Mouse (Mus musculus): ENCODE measurements around the gene Gba. TPM values are rescaled to one million over a fixed set of nuclear protein-coding genes. Genes with fewer than 3 reads are reported as not detected.

Gba gene
- total and polyA plus RNA-seq, 3 experiments: 63.6 to 65.3 (median 64.1) TPM

DNA sequence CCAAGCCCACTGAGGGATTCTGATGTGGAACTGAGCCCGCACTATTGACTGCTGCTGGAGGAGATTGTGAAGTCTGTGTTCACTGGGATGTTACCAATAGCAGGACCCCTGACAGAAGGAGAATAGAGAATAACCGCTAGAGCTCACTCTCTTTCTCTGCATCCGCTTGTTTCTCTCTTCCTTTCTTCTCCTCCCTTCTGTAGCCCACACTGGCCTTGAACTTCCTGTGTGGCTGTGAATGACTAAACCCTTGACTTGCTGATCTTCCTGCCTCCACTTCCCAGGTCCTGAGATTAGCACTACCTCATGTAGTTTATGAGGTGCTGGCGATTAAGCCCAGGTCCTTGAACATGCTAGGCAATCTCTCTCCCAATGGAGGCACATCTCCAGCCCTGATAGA lies 44.7 kb downstream of the Gba start:
- in situ Hi-C loops (cut with MboI; ENCODE audit: low pct_ligation_motif_present, low pct_unique_long_range_greater_than_20kb, low sequenced_read_pairs): loop anchor here (5.0 kb wide), 1 partner anchor 50 kb away; no protein-coding TSS in a partner anchor
- DNase-seq (ENCODE audit: extremely low read depth): no peak
- Histone ChIP-seq H3K4me3 (replicated peaks in 1 of 3; ENCODE audit: low read depth in 2 of 3, low read length in 2 of 3, poor library complexity in 1 of 3) (peak overlapping the region; percentile 75 to 84 (median 80)), H3K27me3 (replicated peaks) (no peaks in the 10 kb centered on the region), H3K4me2 (ENCODE audit: insufficient read depth, low read depth, poor library complexity, severe bottlenecking) (peak overlapping the region; percentile 86), H3K9me3 (replicated peaks; ENCODE audit: low read length) (no peaks in the 10 kb centered on the region), H3K36me3 (replicated peaks in 1 of 2; ENCODE audit: control insufficient read depth in 1 of 2, insufficient read depth in 1 of 2, low read length in 1 of 2) (peaks cover 14 to 27% of the 10 kb centered on the region in 2 experiments), H3K27ac (ENCODE audit: insufficient read depth, low read depth) (peak overlapping the region; percentile 47), H3K79me2 (replicated peaks; ENCODE audit: control insufficient read depth, extremely low read depth, insufficient read depth, poor library complexity, severe bottlenecking) (peaks cover 17% of the 10 kb centered on the region), H3K4me1 (ENCODE audit: control insufficient read depth in 1 of 2, insufficient read depth in 2 of 2) (peaks cover 10 to 78% of the 10 kb centered on the region in 2 experiments), H3K9ac (ENCODE audit: insufficient read depth, low read depth) (peak overlapping the region; percentile 90)
- dilution Hi-C loops (cut with MboI; ENCODE audit: extremely low pct_ligation_motif_present, extremely low pct_unique_long_range_greater_than_20kb, low sequenced_read_pairs): no loop called here
- TF ChIP-seq POLR2A (IDR thresholded peaks at IDR 0.05; ENCODE audit: low read depth, low read length): peak; percentile 22
- TF ChIP-seq BHLHE40 (IDR thresholded peaks at IDR 0.05; ENCODE audit: low read depth, low read length): no peak

DNA sequence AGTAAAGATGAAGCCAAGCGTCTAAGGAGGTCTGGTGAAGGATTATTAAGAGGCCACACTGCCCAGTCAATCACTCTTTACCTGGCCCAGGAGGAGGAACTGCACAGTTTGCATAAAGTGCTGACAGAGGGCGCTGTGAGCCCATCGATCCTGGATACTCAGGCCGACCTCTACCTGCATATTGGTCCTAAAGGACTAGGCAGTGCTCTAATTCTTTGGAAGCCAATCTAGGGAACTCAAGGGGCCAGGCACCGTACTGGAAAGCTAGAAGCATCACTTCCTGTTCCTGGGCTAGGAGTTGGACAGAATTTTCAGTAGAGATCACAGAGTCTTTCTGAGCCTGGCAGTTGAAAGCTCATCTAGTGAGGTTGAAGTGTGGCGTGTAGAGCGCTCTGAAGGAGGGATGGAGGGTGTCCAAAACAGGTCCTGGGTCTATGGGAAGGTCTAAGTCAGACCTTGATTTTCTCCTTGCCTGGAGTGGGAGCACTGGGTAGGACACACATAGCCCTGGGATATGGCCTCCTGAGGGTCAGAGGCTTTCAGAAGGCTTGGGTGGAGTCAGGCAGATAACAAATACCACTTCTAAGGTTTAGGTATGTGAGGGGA lies 47.8 kb downstream of the Gba start:
- Histone ChIP-seq H3K27me3 (replicated peaks) (no peaks in the 10 kb centered on the region), H3K4me2 (ENCODE audit: insufficient read depth, low read depth, poor library complexity, severe bottlenecking) (peak overlapping the region; percentile 94), H3K27ac (ENCODE audit: insufficient read depth, low read depth) (peak overlapping the region; percentile 67), H3K36me3 (replicated peaks in 1 of 2; ENCODE audit: control insufficient read depth in 1 of 2, insufficient read depth in 1 of 2, low read length in 1 of 2) (peaks cover 14 to 24% of the 10 kb centered on the region in 2 experiments), H3K9ac (ENCODE audit: insufficient read depth, low read depth) (peak overlapping the region; percentile 13; the same call in 1 of the 2 replicates), H3K79me2 (replicated peaks; ENCODE audit: control insufficient read depth, extremely low read depth, insufficient read depth, poor library complexity, severe bottlenecking) (peaks cover 17% of the 10 kb centered on the region), H3K9me3 (replicated peaks; ENCODE audit: low read length) (peaks cover 5% of the 10 kb centered on the region), H3K4me1 (ENCODE audit: control insufficient read depth in 1 of 2, insufficient read depth in 2 of 2) (peaks cover 10 to 53% of the 10 kb centered on the region in 2 experiments), H3K4me3 (replicated peaks in 1 of 3; ENCODE audit: low read depth in 2 of 3, low read length in 2 of 3, poor library complexity in 1 of 3) (peak overlapping the region in 2 of 3 experiments; percentile 26 to 62)
- in situ Hi-C loops (cut with MboI; ENCODE audit: low pct_ligation_motif_present, low pct_unique_long_range_greater_than_20kb, low sequenced_read_pairs) (no loop called here), dilution Hi-C loops (cut with MboI; ENCODE audit: extremely low pct_ligation_motif_present, extremely low pct_unique_long_range_greater_than_20kb, low sequenced_read_pairs) (no loop called here)
- peak; percentile 67 for DNase-seq (ENCODE audit: extremely low read depth)
- no peak for TF ChIP-seq MXI1 (IDR thresholded peaks at IDR 0.05; ENCODE audit: low read depth, low read length)
- peak; percentile 81 for TF ChIP-seq SMC3 (IDR thresholded peaks at IDR 0.05; ENCODE audit: low read depth, low read length)
- 0 out of 2 replicates have a peak, but pooled peaks have one; percentile 35 for TF ChIP-seq MYC (IDR thresholded peaks at IDR 0.05; ENCODE audit: low read depth, low read length)
- no peak for TF ChIP-seq GABPA (IDR thresholded peaks at IDR 0.05; ENCODE audit: insufficient replicate concordance, low read depth, low read length)
- TF ChIP-seq USF2 (conservative IDR thresholded peaks at IDR 0.05; ENCODE audit: low read depth, low read length): no peak
- 0 out of 2 replicates have a peak, but pooled peaks have one; percentile 24 for TF ChIP-seq E2F4 (IDR thresholded peaks at IDR 0.05; ENCODE audit: insufficient replicate concordance, low read depth, low read length)
- TF ChIP-seq EP300 (IDR thresholded peaks at IDR 0.05; ENCODE audit: low read length): peak; percentile 32; the same call in 1 of the 2 replicates
- no peak for TF ChIP-seq ZNF384 (IDR thresholded peaks at IDR 0.05; ENCODE audit: low read depth, low read length)
- TF ChIP-seq USF1 (IDR thresholded peaks at IDR 0.05; ENCODE audit: low read depth, low read length): no peak
- TF ChIP-seq POLR2A (IDR thresholded peaks at IDR 0.05; ENCODE audit: low read depth, low read length): peak; percentile 43
- TF ChIP-seq ZMIZ1 (IDR thresholded peaks at IDR 0.05; ENCODE audit: low read depth, low read length): peak; percentile 51; the same call in 1 of the 2 replicates
- TF ChIP-seq TCF12 (IDR thresholded peaks at IDR 0.05; ENCODE audit: low read depth, low read length): 0 out of 2 replicates have a peak, but pooled peaks have one; percentile 22
- TF ChIP-seq POLR2AphosphoS2 (IDR thresholded peaks at IDR 0.05; ENCODE audit: low read depth, low read length): peak; percentile 80
- no peak for TF ChIP-seq TBP (conservative IDR thresholded peaks at IDR 0.05; ENCODE audit: low read depth, low read length)
- no peak for TF ChIP-seq RCOR1 (conservative IDR thresholded peaks at IDR 0.05; ENCODE audit: low read depth, low read length)
- TF ChIP-seq MAX (IDR thresholded peaks at IDR 0.05; ENCODE audit: low read length): no peak
- 0 out of 2 replicates have a peak, but pooled peaks have one; percentile 22 for TF ChIP-seq UBTF (IDR thresholded peaks at IDR 0.05; ENCODE audit: low read depth, low read length)
- peak; percentile 61 to 94 for TF ChIP-seq CTCF (conservative IDR thresholded peaks at IDR 0.05 in 1 of 2, IDR thresholded peaks at IDR 0.05 in 1 of 2; ENCODE audit: low read depth in 2 of 2, low read length in 2 of 2)
- no peak for TF ChIP-seq ETS1 (conservative IDR thresholded peaks at IDR 0.05; ENCODE audit: low read depth, low read length)
- TF ChIP-seq IRF4 (IDR thresholded peaks at IDR 0.05; ENCODE audit: low read depth, low read length): 0 out of 2 replicates have a peak, but pooled peaks have one; percentile 62
- TF ChIP-seq MEF2A (IDR thresholded peaks at IDR 0.05; ENCODE audit: borderline replicate concordance, low read depth, low read length): peak; percentile 27; the same call in 1 of the 2 replicates
- TF ChIP-seq JUND (conservative IDR thresholded peaks at IDR 0.05; ENCODE audit: low read depth, low read length): no peak
- TF ChIP-seq CHD2 (IDR thresholded peaks at IDR 0.05; ENCODE audit: low read length): no peak
- peak; percentile 59 for TF ChIP-seq ELF1 (IDR thresholded peaks at IDR 0.05; ENCODE audit: low read depth, low read length)
- TF ChIP-seq NELFE (IDR thresholded peaks at IDR 0.05; ENCODE audit: low read depth, low read length): peak; percentile 49; the same call in 1 of the 2 replicates
- peak; percentile 18; the same call in 1 of the 2 replicates for TF ChIP-seq ZC3H11A (IDR thresholded peaks at IDR 0.05; ENCODE audit: low read depth, low read length)
- no peak for TF ChIP-seq NRF1 (IDR thresholded peaks at IDR 0.05; ENCODE audit: low read depth, low read length)
- no peak for TF ChIP-seq MAZ (IDR thresholded peaks at IDR 0.05; ENCODE audit: low read depth, low read length)
- no peak for TF ChIP-seq BHLHE40 (IDR thresholded peaks at IDR 0.05; ENCODE audit: low read depth, low read length)
- peak; percentile 69 for TF ChIP-seq MAFK (IDR thresholded peaks at IDR 0.05; ENCODE audit: insufficient replicate concordance, low read length)
- TF ChIP-seq KAT2A (IDR thresholded peaks at IDR 0.05; ENCODE audit: insufficient replicate concordance, low read length): no peak

All from CH12.LX (cell line).